In the genomic region with DNA sequence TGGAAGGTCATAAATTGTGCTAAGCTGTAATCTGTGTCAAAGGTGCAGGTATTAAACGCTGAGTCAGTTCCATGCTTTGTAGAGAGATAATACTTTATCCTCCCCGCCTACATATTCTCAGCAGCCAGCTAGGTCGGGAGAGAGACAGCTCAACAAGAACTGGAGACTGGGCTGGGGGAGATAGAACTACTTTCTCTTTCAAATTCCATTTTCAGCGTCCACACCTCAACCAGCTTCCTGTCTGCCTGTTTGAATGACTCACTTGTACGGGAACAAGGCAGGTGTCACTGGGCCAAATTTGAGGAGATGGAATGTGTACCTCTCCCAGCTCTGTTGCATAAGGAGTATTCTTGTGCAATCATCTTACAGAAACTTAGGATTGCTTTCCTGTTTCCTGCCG, we compare ENCODE assay signal across 8 mouse cellular contexts.
DNase-seq lines count a peak whose midpoint lies in the region; ATAC-seq and TF ChIP-seq lines count a peak whose summit lies in the region.

No protein-coding gene starts in this region.

- H3K4me2 ChIP-seq in myocyte (ENCODE audit: low read depth): peak overlapping the region; percentile 78

- H3K36me3 ChIP-seq in myocyte (ENCODE audit: control insufficient read depth, insufficient read depth): no peaks in the 10 kb centered on the region

- peaks cover 3% of the 10 kb centered on the region for H3K79me2 ChIP-seq in myocyte (ENCODE audit: control insufficient read depth, insufficient read depth)

- no peak for TF ChIP-seq CTCF in left cerebral cortex, adult 2 months (IDR thresholded peaks at IDR 0.05)

- H3K4me3 ChIP-seq in left cerebral cortex, adult 2 months: no peak overlapping the region
- peak overlapping the region; percentile 2 for H3K4me3 ChIP-seq in myocyte

- H3K27ac ChIP-seq in left cerebral cortex, adult 2 months: peak overlapping the region; percentile 32; the same call in 1 of the 2 replicates

- H3K27me3 ChIP-seq in myocyte (ENCODE audit: control insufficient read depth, insufficient read depth, insufficient read length): no peaks in the 10 kb centered on the region

- H3ac ChIP-seq in myocyte (ENCODE audit: control insufficient read depth, insufficient read length): no peak overlapping the region

- intact Hi-C loops in left cerebral cortex, adult 2 months (cut with DNase I): no loop called here
- intact Hi-C loops in left cerebral cortex, postnatal 14 days (cut with DNase I): no loop called here
- intact Hi-C loops in heart, postnatal 25 days (cut with DNase I): no loop called here

- no peak for TF ChIP-seq POLR2A in myocyte (IDR thresholded peaks at IDR 0.05; ENCODE audit: insufficient read length, low read depth)

- ATAC-seq in monocyte, adult 5-6 weeks (replicated peaks; ENCODE audit: insufficient number of reproducible peaks, low FRiP score, low TSS enrichment, poor library complexity, severe bottlenecking): no peak

- DNase-seq in left cerebral cortex, adult 2 months (ENCODE audit: extremely low spot score in 1 of 2, low spot score in 2 of 2): no peak
- no peak for DNase-seq in left cerebral cortex, postnatal 14 days (ENCODE audit: low spot score in 2 of 2)
- peak; percentile 42 for DNase-seq in adrenal gland, postnatal 14 days
- DNase-seq in heart, postnatal 25 days (ENCODE audit: low spot score): peak; percentile 35
- DNase-seq in T-cell, adult 2 months (ENCODE audit: low spot score): no peak
- no peak for DNase-seq in right cerebral cortex, postnatal 4 days

TF ChIP-seq in myocyte, 11 proteins besides CTCF, POLR2A, EP300 and RAD21:
- TF ChIP-seq REST (IDR thresholded peaks at IDR 0.05; ENCODE audit: insufficient read depth, insufficient read length) (no peak), USF1 (IDR thresholded peaks at IDR 0.05; ENCODE audit: low read depth) (no peak), CEBPB (IDR thresholded peaks at IDR 0.05; ENCODE audit: insufficient read depth, poor library complexity, severe bottlenecking) (peak; percentile 91), MYOG (IDR thresholded peaks at IDR 0.05; ENCODE audit: control insufficient read depth in 1 of 3, insufficient read depth in 1 of 3, insufficient read length in 2 of 3, low read depth in 2 of 3) (no peak), MYOD1 (IDR thresholded peaks at IDR 0.05; ENCODE audit: control insufficient read depth in 1 of 3, insufficient read length in 2 of 3, low read depth in 2 of 3) (peak in 1 of 3 experiments; percentile 21), E2F4 (IDR thresholded peaks at IDR 0.05; ENCODE audit: insufficient read depth) (no peak), MAX (IDR thresholded peaks at IDR 0.05; ENCODE audit: low read depth) (no peak)

Comparison
In these comparisons a context has a peak if more than half of its experiments do, and no peak if none do; other contexts are left out.
1. DNase-seq: peak in adrenal gland, postnatal 14 days (single experiment) and heart, postnatal 25 days (single experiment); none in left cerebral cortex, adult 2 months (0 of 2), left cerebral cortex, postnatal 14 days (0 of 2), T-cell, adult 2 months (single experiment) and right cerebral cortex, postnatal 4 days (single experiment).